Comparison of ENCODE assay signal across 28 mouse cellular contexts in genomic region chr1:186657559-186658219, GRCm38 (mm10). TPM values are rescaled to one million over a fixed set of nuclear protein-coding genes. Genes with fewer than 3 reads are reported as not detected.
DNase-seq lines count a peak whose midpoint lies in the region; ATAC-seq lines count a peak whose summit lies in the region.
"Had no signal": no experiment of that assay in that cellular context is flagged by ENCODE, and none has a peak within 500 bp of the region (broad histone marks: within the 10 kb centered on the region; RNA-seq: fewer than 3 reads in every experiment).

No protein-coding gene starts in this region.

- no peaks in the 10 kb centered on the region for H3K36me3 ChIP-seq in midbrain, embryonic 14.5 days (ENCODE audit: control insufficient read depth, insufficient read depth, low read length)
- no peaks in the 10 kb centered on the region for H3K36me3 ChIP-seq in midbrain, embryonic 11.5 days (ENCODE audit: control insufficient read depth, insufficient read depth, low read length)
- H3K36me3 ChIP-seq: embryonic facial prominence, embryonic 12.5 days; embryonic facial prominence, embryonic 15.5 days; forebrain, embryonic 12.5 days; forebrain, embryonic 15.5 days; G1E; heart, embryonic 12.5 days; hindbrain, embryonic 12.5 days; hindbrain, embryonic 15.5 days; intestine, embryonic 15.5 days had no signal

- DNase-seq in midbrain, embryonic 14.5 days = no peak
- no peak for DNase-seq in midbrain, embryonic 11.5 days (ENCODE audit: low spot score, missing footprints)
- peak; percentile 40 for DNase-seq in R1 (ENCODE audit: low read depth, low spot score)
- no peak for DNase-seq in thymus, postnatal 0 days (ENCODE audit: low spot score)
- no peak for DNase-seq in right cerebral cortex, postnatal 25 days
- no peak for DNase-seq in heart, postnatal 4 days
- DNase-seq: adrenal gland, adult 8-10 months; adrenal gland, postnatal 25 days; cerebellum, adult 11-12 months; cerebellum, adult 9-10 months; cerebellum, postnatal 14 days; gastrocnemius, postnatal 36 days; heart, adult 11 months; heart, postnatal 14 days; kidney, adult 2 months had no signal

- 93% methylated on average over 16 of the region's 16 CpGs for WGBS in midbrain, embryonic 14.5 days
- WGBS in midbrain, embryonic 11.5 days = 91% methylated on average over 16 of the region's 16 CpGs

- peaks cover 3% of the 10 kb centered on the region; the same call in 1 of the 2 replicates for H3K4me1 ChIP-seq in midbrain, embryonic 14.5 days (ENCODE audit: control insufficient read depth, insufficient read depth, low read length)
- H3K4me1 ChIP-seq in midbrain, embryonic 11.5 days (ENCODE audit: control insufficient read depth, insufficient read depth, low read length) = no peaks in the 10 kb centered on the region
- H3K4me1 ChIP-seq: forebrain, embryonic 12.5 days; hindbrain, embryonic 12.5 days had no signal

- H3K9me3 ChIP-seq in midbrain, embryonic 14.5 days (ENCODE audit: control insufficient read depth, low read length) = no peaks in the 10 kb centered on the region
- H3K9me3 ChIP-seq in midbrain, embryonic 11.5 days (ENCODE audit: control insufficient read depth, low read length) = no peaks in the 10 kb centered on the region
- H3K9me3 ChIP-seq: embryonic facial prominence, embryonic 12.5 days; embryonic facial prominence, embryonic 15.5 days; forebrain, embryonic 12.5 days; forebrain, embryonic 15.5 days; heart, embryonic 12.5 days; hindbrain, embryonic 12.5 days; hindbrain, embryonic 15.5 days; intestine, embryonic 15.5 days had no signal

- no peak for ATAC-seq in midbrain, embryonic 14.5 days (ENCODE audit: low FRiP score, low TSS enrichment)
- no peak for ATAC-seq in midbrain, embryonic 11.5 days (ENCODE audit: low FRiP score)
- ATAC-seq in granulocyte monocyte progenitor cell, adult 5-6 weeks (replicated peaks; ENCODE audit: poor library complexity, severe bottlenecking) = peak; percentile 81
- ATAC-seq: activated CD4-positive, CD25-positive, alpha-beta regulatory T cell, adult 4 months; CD4-positive, CD25-positive, alpha-beta regulatory T cell, adult 4 months; Patski had no signal

- 0 out of 2 replicates have a peak overlapping the region, but pooled peaks have one; percentile 8 for H3K27ac ChIP-seq in midbrain, embryonic 14.5 days (replicated peaks; ENCODE audit: low read depth, low read length)
- no peak overlapping the region for H3K27ac ChIP-seq in midbrain, embryonic 11.5 days (ENCODE audit: low read depth, low read length)
- H3K27ac ChIP-seq: embryonic facial prominence, embryonic 12.5 days; embryonic facial prominence, embryonic 15.5 days; forebrain, embryonic 15.5 days; hindbrain, embryonic 15.5 days; intestine, embryonic 15.5 days had no signal

- H3K9ac ChIP-seq in midbrain, embryonic 14.5 days (replicated peaks; ENCODE audit: low read length) = no peak overlapping the region
- H3K9ac ChIP-seq in midbrain, embryonic 11.5 days (ENCODE audit: low read length) = no peak overlapping the region
- H3K9ac ChIP-seq: embryonic facial prominence, embryonic 12.5 days; embryonic facial prominence, embryonic 15.5 days; forebrain, embryonic 12.5 days; forebrain, embryonic 15.5 days; heart, embryonic 12.5 days; hindbrain, embryonic 12.5 days; hindbrain, embryonic 15.5 days; intestine, embryonic 15.5 days had no signal

- no peak overlapping the region for H3K4me2 ChIP-seq in midbrain, embryonic 14.5 days (ENCODE audit: low read length)
- no peak overlapping the region for H3K4me2 ChIP-seq in midbrain, embryonic 11.5 days
- H3K4me2 ChIP-seq: embryonic facial prominence, embryonic 12.5 days; embryonic facial prominence, embryonic 15.5 days; forebrain, embryonic 12.5 days; forebrain, embryonic 15.5 days; heart, embryonic 12.5 days; hindbrain, embryonic 12.5 days; hindbrain, embryonic 15.5 days; intestine, embryonic 15.5 days had no signal

- H3K4me3 ChIP-seq in midbrain, embryonic 14.5 days (replicated peaks; ENCODE audit: low read depth, low read length) = no peak overlapping the region
- no peak overlapping the region for H3K4me3 ChIP-seq in midbrain, embryonic 11.5 days (ENCODE audit: low read depth, low read length)
- H3K4me3 ChIP-seq: embryonic facial prominence, embryonic 12.5 days; embryonic facial prominence, embryonic 15.5 days; forebrain, embryonic 12.5 days; forebrain, embryonic 15.5 days; heart, embryonic 12.5 days; hindbrain, embryonic 12.5 days; hindbrain, embryonic 15.5 days; intestine, embryonic 15.5 days had no signal

- no peaks in the 10 kb centered on the region for H3K27me3 ChIP-seq in midbrain, embryonic 14.5 days (ENCODE audit: control insufficient read depth, insufficient read depth, low read length)
- H3K27me3 ChIP-seq in midbrain, embryonic 11.5 days (ENCODE audit: control insufficient read depth, insufficient read depth, low read length) = no peaks in the 10 kb centered on the region
- H3K27me3 ChIP-seq: embryonic facial prominence, embryonic 12.5 days; embryonic facial prominence, embryonic 15.5 days; forebrain, embryonic 12.5 days; forebrain, embryonic 15.5 days; heart, embryonic 12.5 days; hindbrain, embryonic 12.5 days; hindbrain, embryonic 15.5 days; intestine, embryonic 15.5 days; Patski had no signal

RNA-seq across cellular contexts. Expression of gene Tgfb2, which starts 48.1 kb away (rescaled TPM):
- 11.8 and 14.7 TPM in 2 replicates for polyA plus RNA-seq in midbrain, embryonic 14.5 days (2014; fragmentation: Nextera tagmentation; extraction: Ambion mirVana)
- 11.9 and 12.3 TPM in 2 replicates for polyA plus RNA-seq in midbrain, embryonic 11.5 days (2014; fragmentation: Nextera tagmentation; extraction: Ambion mirVana)
- 5.1 TPM in 1 of 2 replicates, not detected in the other for total RNA-seq in granulocyte monocyte progenitor cell, adult 5-6 weeks (2014; fragmentation: Nextera tagmentation)
- total RNA-seq in granulocyte monocyte progenitor cell, adult 5-6 weeks (2017) = not detected in 2 replicates
- 2.4 and 2.5 TPM in 2 replicates for polyA plus RNA-seq in thymus, postnatal 0 days (2015; fragmentation: Nextera tagmentation; extraction: Ambion mirVana)
- 10 to 100 TPM; 28.7 to 31.6 TPM for total RNA-seq in heart, postnatal 4 days (2021)
